Mouse (Mus musculus) E14TG2a.4 (cell line): ENCODE results near the gene C1qc.

Experiments
- CTCF ChIP-seq: conservative IDR thresholded peaks from 2 replicates; pipeline ENCODE4 v1.5.1; 2014; ENCODE audit warnings: low read length
- POU5F1 ChIP-seq: IDR thresholded peaks from 2 replicates; pipeline ENCODE4 v1.6.1; 2014; ENCODE audit warnings: low read length, borderline replicate concordance

- TF ChIP-seq CTCF (no peak), POU5F1 (no peak)
Measured at GRCm38 (mm10) chr4:136875012-136875411, 17.9 kb downstream of the C1qc start.
